Mouse (Mus musculus): Measurements from ENCODE around the gene Crkl.

DNA sequence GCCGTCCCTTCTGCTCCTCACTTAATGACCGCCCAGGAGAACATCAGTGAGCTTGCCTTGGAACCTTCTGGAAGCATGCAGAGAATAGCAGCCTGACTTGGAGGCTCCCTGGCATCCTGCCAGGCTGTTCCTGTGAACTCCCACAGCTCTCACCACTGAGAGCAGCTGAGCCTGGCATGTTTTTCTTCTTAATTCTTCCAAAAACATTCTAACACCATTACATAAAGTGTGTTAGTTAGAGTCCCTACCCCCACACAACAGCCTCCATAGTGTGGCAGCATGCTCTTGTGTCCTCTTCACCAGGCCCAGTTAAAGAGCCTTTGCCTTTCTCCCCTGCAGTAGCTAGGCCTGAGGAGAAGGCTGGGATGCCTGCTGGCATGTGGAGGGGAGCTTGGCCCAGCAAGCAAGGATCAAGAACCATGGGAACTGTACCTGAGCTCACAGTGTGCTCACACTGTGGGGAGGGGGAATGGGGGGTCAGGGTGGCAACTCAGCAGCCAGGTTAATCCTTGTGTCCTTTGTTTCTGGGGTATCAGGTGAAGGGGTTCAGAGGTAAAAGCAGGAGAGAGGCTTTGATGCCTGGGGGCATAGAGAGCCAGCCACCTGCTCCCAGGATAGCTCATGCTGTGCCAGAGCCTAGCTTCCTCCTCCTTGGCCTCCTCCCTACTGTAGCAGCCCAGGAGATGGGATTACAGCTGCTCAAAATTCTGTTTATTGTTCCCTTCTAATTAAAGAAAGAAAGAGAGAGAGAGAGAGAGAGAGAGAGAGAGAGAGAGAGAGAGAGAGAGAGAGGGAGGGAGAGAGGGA, 44.9 kb downstream of the Crkl start:
- no peak for TF ChIP-seq CTCF (IDR thresholded peaks at IDR 0.05; ENCODE audit: low read depth)
- no peak for TF ChIP-seq EP300 (optimal IDR thresholded peaks at IDR 0.05)

Data from stomach, postnatal 0 days (tissue).